Comparison of ENCODE assay signal across 25 mouse cellular contexts in genomic region chrX:7867141-7867540, GRCm38 (mm10).
"Had no signal": no experiment of that assay in that cellular context is flagged by ENCODE, and none has a peak within 500 bp of the region (broad histone marks: within the 10 kb centered on the region; RNA-seq: fewer than 3 reads in every experiment).

No protein-coding gene starts in this region.

- DNase-seq: cerebellum, adult 9-10 months; cerebellum, adult 9-11 months; cerebellum, postnatal 10 days; cerebellum, postnatal 14 days; cerebellum, postnatal 25 days; cerebellum, postnatal 36 days; embryo, embryonic 11 days; forebrain, postnatal 0 days; gastrocnemius, adult 2 months; gastrocnemius, postnatal 10 days; gastrocnemius, postnatal 14 days; gastrocnemius, postnatal 25 days; gastrocnemius, postnatal 36 days; heart, adult 11 months; heart, adult 18-20 months; heart, adult 2 months had no signal

- H3K9me3 ChIP-seq: embryonic facial prominence, embryonic 10.5 days; embryonic facial prominence, embryonic 12.5 days; embryonic facial prominence, embryonic 13.5 days; embryonic facial prominence, embryonic 15.5 days; forebrain, embryonic 10.5 days; forebrain, embryonic 12.5 days; forebrain, embryonic 13.5 days; forebrain, embryonic 15.5 days had no signal

- H3K4me3 ChIP-seq: embryonic facial prominence, embryonic 10.5 days; embryonic facial prominence, embryonic 12.5 days; embryonic facial prominence, embryonic 13.5 days; embryonic facial prominence, embryonic 15.5 days; erythroblast, embryonic 14.5 days; forebrain, embryonic 10.5 days; forebrain, embryonic 12.5 days; forebrain, embryonic 13.5 days; forebrain, embryonic 15.5 days; gastrocnemius, adult 2 months; heart, adult 2 months had no signal

- H3K9ac ChIP-seq: embryonic facial prominence, embryonic 12.5 days; embryonic facial prominence, embryonic 13.5 days; embryonic facial prominence, embryonic 15.5 days; forebrain, embryonic 12.5 days; forebrain, embryonic 13.5 days; forebrain, embryonic 15.5 days; forebrain, postnatal 0 days had no signal

- H3K36me3 ChIP-seq: forebrain, embryonic 15.5 days had no signal

- H3K4me1 ChIP-seq: embryonic facial prominence, embryonic 10.5 days; embryonic facial prominence, embryonic 12.5 days; embryonic facial prominence, embryonic 13.5 days; embryonic facial prominence, embryonic 15.5 days; forebrain, embryonic 10.5 days; forebrain, embryonic 15.5 days had no signal

- H3K27ac ChIP-seq: embryonic facial prominence, embryonic 10.5 days; embryonic facial prominence, embryonic 12.5 days; embryonic facial prominence, embryonic 13.5 days; embryonic facial prominence, embryonic 15.5 days; forebrain, embryonic 10.5 days; forebrain, embryonic 12.5 days; forebrain, embryonic 13.5 days; forebrain, embryonic 15.5 days; gastrocnemius, adult 2 months; heart, adult 2 months had no signal

- H3K27me3 ChIP-seq: embryonic facial prominence, embryonic 12.5 days; embryonic facial prominence, embryonic 13.5 days; embryonic facial prominence, embryonic 15.5 days; forebrain, embryonic 12.5 days; forebrain, embryonic 13.5 days; forebrain, embryonic 15.5 days had no signal

- H3K4me2 ChIP-seq: embryonic facial prominence, embryonic 12.5 days; embryonic facial prominence, embryonic 13.5 days; embryonic facial prominence, embryonic 15.5 days; forebrain, embryonic 12.5 days; forebrain, embryonic 13.5 days; forebrain, embryonic 15.5 days had no signal
